Comparison of ENCODE assay signal across 21 mouse cellular contexts in the genomic region with DNA sequence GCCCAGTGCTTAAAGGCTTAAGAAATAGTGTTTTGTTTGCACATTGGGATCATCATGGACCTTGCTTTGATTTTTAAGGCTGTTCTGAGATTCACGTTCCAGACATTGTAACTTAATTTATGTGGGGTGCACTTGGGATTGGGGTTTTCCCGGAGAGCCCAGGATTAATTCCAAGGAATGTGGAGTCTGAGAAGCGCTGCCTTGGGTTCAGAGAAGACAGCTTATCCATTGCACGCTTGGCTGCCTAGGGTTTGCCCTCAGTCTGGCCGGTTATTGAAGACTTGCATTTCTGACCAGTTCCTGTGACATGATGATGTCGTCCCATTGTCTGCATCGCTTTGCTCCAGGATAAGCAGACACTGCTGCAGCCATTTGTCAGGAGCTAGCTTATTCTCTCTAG. TPM values are rescaled to one million over a fixed set of nuclear protein-coding genes. Genes with fewer than 3 reads are reported as not detected.
DNase-seq lines count a peak whose midpoint lies in the region; ATAC-seq and TF ChIP-seq lines count a peak whose summit lies in the region.
"Had no signal": no experiment of that assay in that cellular context is flagged by ENCODE, and none has a peak within 500 bp of the region (broad histone marks: within the 10 kb centered on the region; RNA-seq: fewer than 3 reads in every experiment).

No protein-coding gene starts in this region.

- CTCF ChIA-PET in Patski (lab: Charles Lee) = interaction anchor here (1.3 to 1.5 kb wide), 2 partner anchors 9 to 11 kb away, joined by 5 to 6 read pairs; no protein-coding TSS in a partner anchor

- H3K36me3 ChIP-seq in heart, embryonic 10.5 days = no peaks in the 10 kb centered on the region
- no peaks in the 10 kb centered on the region for H3K36me3 ChIP-seq in kidney, embryonic 15.5 days
- H3K36me3 ChIP-seq: heart, embryonic 15.5 days; limb, embryonic 13.5 days; midbrain, embryonic 12.5 days; neural tube, embryonic 15.5 days had no signal

- no peak overlapping the region for H3K4me3 ChIP-seq in heart, embryonic 10.5 days
- H3K4me3 ChIP-seq in kidney, embryonic 15.5 days (replicated peaks) = no peak overlapping the region
- no peak overlapping the region for H3K4me3 ChIP-seq in left cerebral cortex, adult 2 months
- H3K4me3 ChIP-seq: forebrain, embryonic 13.5 days; heart, embryonic 15.5 days; limb, embryonic 13.5 days; midbrain, embryonic 12.5 days; neural tube, embryonic 15.5 days had no signal

- no peak for TF ChIP-seq CTCF in Patski (IDR thresholded peaks at IDR 0.05)
- no peak for TF ChIP-seq CTCF in left cerebral cortex, adult 2 months (IDR thresholded peaks at IDR 0.05)

- no peak for DNase-seq in heart, embryonic 10.5 days (ENCODE audit: low spot score)
- no peak for DNase-seq in heart, postnatal 4 days
- no peak for DNase-seq in kidney, adult 11 months
- peak; percentile 82 for DNase-seq in Patski (ENCODE audit: low read depth, low spot score)
- DNase-seq in kidney, postnatal 10 days = peak; percentile 40
- DNase-seq in left cerebral cortex, adult 2 months (ENCODE audit: extremely low spot score in 1 of 2, low spot score in 2 of 2) = no peak
- DNase-seq: adrenal gland, adult 2 months; cerebellum, adult 8-10 months; gastrocnemius, postnatal 10 days; heart, adult 11 months; right cerebral cortex, postnatal 4 days; thymus, adult 2 months had no signal

- POLR2A ChIA-PET in Patski (lab: Charles Lee) = interaction anchor here (0.9 kb wide), 1 partner anchor 19 kb away, joined by 3 read pairs; no protein-coding TSS in a partner anchor

- WGBS in heart, embryonic 10.5 days = 59% methylated on average over 7 of the region's 7 CpGs
- 28% methylated on average over 7 of the region's 7 CpGs for WGBS in kidney, embryonic 15.5 days

- in situ Hi-C loops in Patski (cut with MboI; ENCODE audit: low pct_unique_long_range_greater_than_20kb) = loop anchor here (25.0 kb wide), 1 partner anchor 666 kb away; no protein-coding TSS in a partner anchor

- intact Hi-C loops in left cerebral cortex, adult 2 months (cut with DNase I) = no loop called here

- H3K9ac ChIP-seq in kidney, embryonic 15.5 days = no peak overlapping the region
- H3K9ac ChIP-seq: forebrain, embryonic 13.5 days; heart, embryonic 15.5 days; limb, embryonic 13.5 days; liver, embryonic 14.5 days; midbrain, embryonic 12.5 days; neural tube, embryonic 15.5 days had no signal

- 0 out of 2 replicates have a peak, but pooled peaks cover 4% of the 10 kb centered on the region for H3K4me1 ChIP-seq in heart, embryonic 10.5 days
- H3K4me1 ChIP-seq in kidney, embryonic 15.5 days = peaks cover 29% of the 10 kb centered on the region
- H3K4me1 ChIP-seq: heart, embryonic 15.5 days had no signal

- peak overlapping the region; percentile 22; the same call in 1 of the 2 replicates for H3K27ac ChIP-seq in heart, embryonic 10.5 days
- H3K27ac ChIP-seq in kidney, embryonic 15.5 days = peak overlapping the region; percentile 29; the same call in 1 of the 2 replicates
- no peak overlapping the region for H3K27ac ChIP-seq in left cerebral cortex, adult 2 months
- H3K27ac ChIP-seq: forebrain, embryonic 13.5 days; heart, embryonic 15.5 days; limb, embryonic 13.5 days; liver, embryonic 14.5 days; macrophage; midbrain, embryonic 12.5 days; neural tube, embryonic 15.5 days had no signal

- no peaks in the 10 kb centered on the region for H3K9me3 ChIP-seq in heart, embryonic 10.5 days
- H3K9me3 ChIP-seq in kidney, embryonic 15.5 days (replicated peaks) = no peaks in the 10 kb centered on the region
- H3K9me3 ChIP-seq: forebrain, embryonic 13.5 days; heart, embryonic 15.5 days; limb, embryonic 13.5 days; midbrain, embryonic 12.5 days; neural tube, embryonic 15.5 days had no signal

- H3K4me2 ChIP-seq in kidney, embryonic 15.5 days = no peak overlapping the region
- H3K4me2 ChIP-seq: forebrain, embryonic 13.5 days; heart, embryonic 15.5 days; midbrain, embryonic 12.5 days; neural tube, embryonic 15.5 days had no signal

- ATAC-seq in kidney, embryonic 15.5 days (replicated peaks; ENCODE audit: low FRiP score) = peak; percentile 20; the same call in 1 of the 2 replicates
- ATAC-seq in Patski = peak; percentile 57
- ATAC-seq: forebrain, embryonic 13.5 days; inflammation-experienced regulatory T-cells, adult 6 months had no signal

- H3K27me3 ChIP-seq in heart, embryonic 10.5 days (ENCODE audit: insufficient read depth, poor library complexity, severe bottlenecking) = no peaks in the 10 kb centered on the region
- H3K27me3 ChIP-seq in kidney, embryonic 15.5 days = no peaks in the 10 kb centered on the region
- no peaks in the 10 kb centered on the region for H3K27me3 ChIP-seq in Patski
- H3K27me3 ChIP-seq: forebrain, embryonic 13.5 days; heart, embryonic 15.5 days; limb, embryonic 13.5 days; midbrain, embryonic 12.5 days; neural tube, embryonic 15.5 days had no signal

RNA-seq across cellular contexts. Expression of a gene that starts 53.4 kb away (rescaled TPM):
- 8.0 and 8.8 TPM in 2 replicates for polyA plus RNA-seq in heart, embryonic 10.5 days (2016; fragmentation: Nextera tagmentation; extraction: Ambion mirVana)
- total RNA-seq in heart, postnatal 4 days (2021) = 10 to 100 TPM; 76.6 to 87.1 TPM
- polyA plus RNA-seq in kidney, embryonic 15.5 days (2015; fragmentation: Nextera tagmentation; extraction: Ambion mirVana) = 18.0 and 22.5 TPM in 2 replicates
- 0.28 TPM for polyA plus RNA-seq in Patski (2021)
- total RNA-seq in left cerebral cortex, adult 2 months (2021) = 1 to 10 TPM; 1.6 to 3.5 TPM
- polyA plus RNA-seq: macrophage had no signal

Comparison
In these comparisons a context has a peak if more than half of its experiments do, and no peak if none do; other contexts are left out.
1. DNase-seq: peak in Patski (single experiment) and kidney, postnatal 10 days (single experiment); none in heart, embryonic 10.5 days (single experiment), heart, postnatal 4 days (single experiment), kidney, adult 11 months (single experiment) and left cerebral cortex, adult 2 months (0 of 2).